Mouse (Mus musculus) stomach, postnatal 0 days (tissue): ENCODE data around the gene Gpi1.

ENCODE experiments used
- CTCF ChIP-seq: IDR thresholded peaks from 2 replicates; pipeline ENCODE4 v1.5.1; 2016; ENCODE audit warnings: antibody characterized with exemption, low read depth, mild to moderate bottlenecking, moderate library complexity
- EP300 ChIP-seq: optimal IDR thresholded peaks from 2 replicates; pipeline ENCODE3; 2016; ENCODE audit warnings: antibody characterized with exemption

DNA sequence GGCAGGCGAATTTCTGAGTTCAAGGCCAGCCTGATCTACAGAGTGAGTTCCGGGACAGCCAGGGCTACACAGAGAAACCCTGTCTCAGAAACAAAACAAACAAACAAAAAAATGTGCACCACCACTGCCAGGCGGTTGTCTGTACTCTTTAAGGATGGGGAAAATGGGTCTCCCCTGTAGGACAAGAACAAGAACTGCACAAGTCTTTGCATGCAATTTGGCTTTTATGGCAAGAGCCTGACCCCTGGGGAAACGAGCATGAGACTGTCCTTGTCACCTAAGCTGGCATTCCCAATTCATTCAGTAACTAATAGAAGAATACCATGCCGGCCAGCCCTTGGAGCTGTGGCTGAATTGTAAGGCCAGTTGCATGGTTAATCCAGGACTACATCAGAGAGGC, 5.5 kb upstream of the Gpi1 start:
- no peak for TF ChIP-seq CTCF
- no peak for TF ChIP-seq EP300
